Mouse (Mus musculus) urinary bladder, adult 2 months (tissue): ENCODE measurements around the gene Hsd17b13. TPM values are rescaled to one million over a fixed set of nuclear protein-coding genes. Genes with fewer than 3 reads are reported as not detected.
"Not testable (repeated sequence)": the region's sequence is repeated elsewhere in the genome, so short reads cannot be mapped to it uniquely, and the experiment has no call there.

Experiments
- DNase-seq: peaks from one replicate; pipeline ENCODE4 v3.0.0; 2022; ENCODE audit warnings: low spot score
- polyA plus RNA-seq: library from polyadenylated mRNA; depleted of rRNA; stranded (reverse); fragments of >200 nt; gene quantifications from 2 replicates; pipeline ENCODE4 v1.2.3, GENCODE M21; 2012

The Hsd17b13 gene
- polyA plus RNA-seq, 1 experiment = 1.4 TPM

DNA sequence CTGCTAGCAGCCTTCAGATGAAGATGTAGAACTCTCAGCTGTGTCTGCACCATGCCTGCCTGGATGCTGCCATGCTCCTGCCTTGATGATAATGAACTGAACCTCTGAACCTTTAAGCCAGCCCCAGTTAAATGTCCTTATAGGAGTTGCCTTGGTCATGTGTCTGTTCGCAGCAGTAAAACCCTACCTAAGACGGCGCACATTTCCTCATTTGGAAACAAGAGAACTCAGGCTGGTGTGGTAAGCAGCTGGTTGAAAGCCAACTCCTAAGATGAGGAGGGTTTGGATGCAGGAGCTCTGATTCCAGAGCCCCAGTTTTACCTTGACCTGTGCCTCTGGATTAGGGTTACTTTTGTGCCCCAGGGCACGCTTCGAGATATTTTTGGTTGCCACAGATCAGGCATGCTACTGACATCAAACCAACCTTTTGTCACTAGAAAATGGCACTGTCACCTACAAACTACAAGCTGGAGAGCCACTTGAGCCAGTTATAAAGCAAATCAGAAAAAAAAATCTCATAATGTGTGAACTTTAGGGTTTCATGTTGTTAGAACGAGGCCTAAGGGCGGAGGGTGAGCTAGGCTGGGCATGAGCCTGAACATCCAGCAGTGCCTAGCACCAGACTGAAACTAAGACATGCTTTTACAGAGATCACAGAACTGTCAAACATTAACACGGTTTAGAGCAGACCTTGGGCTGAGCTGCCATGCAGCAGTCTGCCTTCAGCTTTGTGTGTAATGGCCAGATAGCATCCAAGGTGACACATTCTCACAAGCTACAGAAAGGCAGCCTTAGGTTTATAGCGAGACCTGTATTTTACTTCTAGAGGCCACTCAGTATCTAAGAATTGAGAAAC lies 3.7 kb upstream of the Hsd17b13 start:
- no peak for DNase-seq

DNA sequence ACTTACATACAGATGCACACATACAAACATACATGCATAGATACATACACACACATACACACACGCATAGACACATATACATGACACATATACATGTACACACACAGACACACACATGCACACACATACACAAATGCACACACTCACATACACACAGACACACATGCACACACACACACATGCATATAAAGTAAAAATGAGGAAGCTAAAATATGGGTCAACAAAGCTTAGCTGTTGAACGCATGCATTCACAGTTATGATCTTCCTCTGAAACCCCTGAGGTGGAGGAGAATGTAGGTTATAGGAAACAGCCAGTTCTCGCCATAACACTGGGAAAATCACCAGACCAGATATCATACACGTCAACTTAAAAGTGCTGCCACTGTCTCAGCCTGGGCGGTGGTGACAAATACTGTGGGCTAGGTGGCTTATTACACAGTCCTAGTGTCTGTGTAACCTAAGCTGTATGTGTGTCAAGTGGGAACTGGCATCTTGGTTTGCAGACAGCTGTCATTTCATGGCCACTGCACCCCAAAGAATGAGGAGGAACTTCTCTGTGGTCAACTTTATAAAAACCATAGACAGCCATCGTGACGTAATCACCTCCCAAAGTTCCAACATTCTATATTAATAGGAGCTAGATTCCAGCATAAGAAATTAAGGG lies 829 bp upstream of the Hsd17b13 start:
- DNase-seq = no peak

DNA sequence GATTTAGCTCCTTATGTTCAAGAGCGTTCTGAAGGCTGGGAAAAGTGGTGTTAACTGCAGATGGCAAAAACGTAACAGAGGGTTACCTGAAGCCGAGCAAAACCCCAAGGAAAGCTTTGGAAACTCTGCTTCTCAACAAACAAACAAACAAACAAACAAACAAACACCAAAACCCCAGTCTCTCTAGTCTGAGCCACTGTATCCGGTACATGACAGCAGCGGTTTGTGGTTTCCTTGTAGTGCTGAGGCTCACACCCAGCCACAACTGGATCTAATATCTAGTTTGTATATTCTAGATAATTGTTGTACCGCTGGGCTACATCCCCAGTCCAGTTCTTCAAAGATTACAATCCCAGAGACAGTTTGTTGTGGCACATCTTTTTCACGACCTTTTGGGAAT lies 1.5 kb downstream of the Hsd17b13 start:
- DNase-seq = no peak

DNA sequence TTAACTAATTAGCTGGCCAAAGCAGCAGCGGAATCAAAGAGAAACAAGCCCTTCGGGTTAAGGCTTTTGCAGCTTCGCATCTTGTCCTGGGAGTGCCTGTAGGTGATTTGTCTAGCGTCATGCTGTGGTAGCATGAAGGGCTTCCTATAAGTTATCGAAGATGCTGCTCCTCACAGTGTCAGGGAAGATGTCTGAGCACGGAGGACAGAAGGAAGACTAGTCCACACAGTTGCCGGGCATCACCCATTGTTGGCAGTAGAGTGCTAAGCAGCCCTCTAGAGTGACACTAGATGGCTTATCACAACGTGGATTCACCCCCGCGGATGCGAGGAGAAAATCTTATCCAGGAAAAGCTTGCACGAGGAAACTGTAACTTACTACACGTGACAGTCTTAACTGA lies 4.4 kb downstream of the Hsd17b13 start:
- DNase-seq = no peak

DNA sequence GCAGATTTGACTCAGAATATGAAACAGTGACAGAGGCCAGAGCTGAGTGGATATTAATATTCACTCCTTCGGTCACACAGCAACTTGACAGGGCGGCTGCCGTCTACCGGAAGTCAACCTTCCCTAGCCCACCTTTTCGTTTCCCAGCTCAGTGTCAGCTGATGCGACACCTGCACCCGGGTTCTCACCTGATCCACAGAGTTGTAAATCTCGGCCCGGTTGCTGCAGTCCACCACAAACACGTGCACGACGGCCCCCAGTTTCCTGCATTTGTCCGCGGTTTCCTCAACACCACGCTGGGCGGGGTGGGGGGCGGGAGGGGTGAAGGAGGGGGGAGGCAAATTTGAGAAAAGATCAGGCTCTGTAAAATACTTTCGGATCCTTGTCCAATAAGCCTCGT lies 4.8 kb downstream of the Hsd17b13 start:
- no peak for DNase-seq

DNA sequence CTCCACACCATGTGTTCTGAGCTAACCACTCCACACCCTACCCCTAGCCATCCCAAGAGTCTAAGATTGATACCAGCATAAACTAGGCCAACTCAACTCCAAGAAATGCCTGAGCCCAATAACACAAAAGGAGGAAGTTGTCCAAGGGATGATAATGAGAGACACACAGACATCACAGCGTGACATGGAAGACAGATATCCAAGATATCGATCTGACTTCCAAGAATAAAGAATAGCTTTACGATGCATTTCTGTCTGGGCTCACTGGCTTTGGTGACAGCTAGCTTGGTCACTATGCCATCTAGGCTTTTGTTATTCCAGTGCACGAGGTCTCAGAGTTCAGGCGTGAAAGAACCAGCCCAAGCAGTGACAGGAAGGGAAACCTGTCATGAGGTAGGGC lies 6.2 kb downstream of the Hsd17b13 start:
- no peak for DNase-seq

DNA sequence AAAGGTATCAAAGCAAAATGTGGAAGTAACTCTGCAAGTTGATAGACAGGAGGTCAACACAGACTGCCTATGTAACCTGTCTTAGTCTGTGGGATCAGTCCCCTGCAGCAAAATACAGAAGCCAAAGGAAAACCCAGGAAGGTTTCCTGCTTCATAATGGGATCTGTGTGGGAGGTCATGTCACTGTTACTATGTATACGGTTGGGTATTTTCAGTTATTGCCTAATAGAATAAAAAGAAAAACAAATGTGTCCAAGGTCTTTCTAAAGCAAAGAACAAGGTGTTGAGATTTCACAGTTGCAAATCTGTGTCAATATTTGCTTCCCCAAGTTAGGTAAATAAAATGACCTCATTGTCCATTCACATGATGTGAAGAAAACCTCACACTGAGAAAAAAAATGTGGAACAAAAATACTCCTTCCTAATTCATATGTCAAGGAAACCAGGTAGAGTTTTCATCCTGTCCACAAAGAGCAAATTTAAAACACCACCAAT lies 14.2 kb downstream of the Hsd17b13 start:
- DNase-seq = no peak

DNA sequence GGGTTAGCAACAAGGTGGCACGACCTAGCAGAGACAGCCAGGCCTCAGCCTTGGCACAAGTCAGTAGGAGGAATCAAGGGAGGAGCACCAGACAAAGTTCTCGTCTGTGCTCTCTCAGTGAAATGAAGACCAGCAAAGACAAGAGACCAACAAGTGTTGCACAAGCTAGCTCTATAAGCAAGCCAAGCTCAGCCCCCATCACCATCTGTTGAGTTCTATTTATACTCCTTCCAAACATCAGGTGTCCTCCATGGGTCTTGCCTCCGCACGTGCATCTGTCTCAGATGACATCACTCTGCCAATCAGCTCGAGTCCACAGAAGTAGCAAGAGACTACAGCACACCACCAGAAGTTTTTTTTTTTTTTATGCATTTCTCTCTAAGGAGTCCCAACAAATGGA lies 22.6 kb downstream of the Hsd17b13 start:
- DNase-seq = no peak

DNA sequence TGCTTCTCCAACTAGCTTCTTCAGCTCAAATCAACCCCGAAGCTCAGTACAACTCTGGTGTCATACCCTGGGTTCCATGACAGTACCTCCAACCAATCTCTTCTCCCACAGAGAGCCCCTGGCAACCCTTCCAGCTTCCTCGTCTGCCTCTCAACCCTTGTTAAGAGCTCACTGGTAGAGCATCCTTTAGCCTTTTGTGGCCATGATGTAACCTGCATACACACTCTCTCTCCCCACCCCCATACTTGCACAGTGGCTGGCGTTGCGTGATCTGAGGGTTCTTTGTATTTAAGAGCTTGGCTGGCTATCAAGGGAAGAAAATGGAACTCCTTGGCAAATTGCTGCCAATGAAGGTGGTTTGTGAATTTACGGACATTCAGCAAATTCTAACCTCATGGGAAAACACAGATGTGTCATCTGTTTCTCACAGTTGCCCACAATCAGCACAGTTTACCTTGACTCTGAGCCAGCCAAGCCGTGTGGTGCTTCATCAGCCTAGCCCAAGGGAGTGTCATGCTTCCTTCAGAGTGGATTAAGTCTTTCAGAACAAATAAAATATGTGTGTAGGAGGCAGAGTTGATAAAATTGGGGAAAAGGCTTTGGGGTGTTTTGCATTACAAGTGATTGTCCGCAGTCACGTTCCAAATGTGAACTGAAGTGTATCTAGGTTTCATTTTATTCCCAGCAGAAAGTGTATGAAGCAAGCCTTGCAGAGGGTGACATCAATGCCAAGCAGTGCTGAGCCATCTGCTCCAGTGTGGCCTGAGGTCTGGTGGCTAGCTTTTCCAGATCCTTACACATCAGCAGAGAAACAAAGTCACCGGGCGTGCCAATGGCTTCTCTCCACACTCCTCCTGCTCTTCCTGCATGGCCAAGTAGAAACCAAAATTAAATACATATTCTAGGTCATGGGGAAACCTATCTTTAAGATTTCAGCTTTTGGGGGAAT lies 23.8 kb downstream of the Hsd17b13 start:
- DNase-seq = no peak

DNA sequence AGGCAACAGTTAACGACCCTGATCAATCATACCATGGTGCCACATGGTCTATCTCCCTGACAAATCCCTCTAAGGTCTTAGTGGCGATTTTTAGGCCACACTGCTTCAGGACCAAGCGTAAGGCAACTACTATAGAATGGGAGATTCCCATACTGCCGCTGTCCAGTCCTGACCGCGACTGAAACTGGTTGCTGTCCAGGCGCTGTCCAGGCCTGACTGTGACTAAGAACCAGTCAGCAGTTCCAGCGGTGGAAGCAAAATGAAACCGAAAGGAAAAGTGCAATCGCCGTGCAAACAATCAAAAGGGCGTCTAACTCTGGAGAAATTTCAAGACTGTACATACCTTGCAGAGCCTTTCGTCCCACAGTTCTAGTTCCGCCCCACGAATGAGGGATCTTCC lies 27.1 kb downstream of the Hsd17b13 start:
- DNase-seq = not testable (repeated sequence)

DNA sequence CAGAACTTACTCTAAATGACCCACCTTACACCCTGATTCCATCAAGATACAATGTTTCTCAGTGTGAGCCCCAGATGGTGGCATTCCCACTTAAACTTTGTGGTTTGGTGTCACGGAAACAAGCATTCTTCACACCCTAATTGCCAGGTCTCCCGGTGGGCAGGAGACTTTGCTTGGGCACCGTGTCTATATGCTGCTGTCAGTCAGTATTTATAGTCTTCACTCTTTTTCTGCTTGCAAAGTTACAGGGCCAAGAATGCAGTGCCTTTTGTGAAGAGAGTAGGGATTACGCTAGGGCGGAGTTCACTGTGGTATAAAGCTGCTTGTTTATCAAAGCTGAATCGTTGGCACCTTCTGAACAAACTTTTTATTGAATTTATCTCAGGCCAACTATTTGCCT lies 34.0 kb downstream of the Hsd17b13 start:
- DNase-seq = no peak

DNA sequence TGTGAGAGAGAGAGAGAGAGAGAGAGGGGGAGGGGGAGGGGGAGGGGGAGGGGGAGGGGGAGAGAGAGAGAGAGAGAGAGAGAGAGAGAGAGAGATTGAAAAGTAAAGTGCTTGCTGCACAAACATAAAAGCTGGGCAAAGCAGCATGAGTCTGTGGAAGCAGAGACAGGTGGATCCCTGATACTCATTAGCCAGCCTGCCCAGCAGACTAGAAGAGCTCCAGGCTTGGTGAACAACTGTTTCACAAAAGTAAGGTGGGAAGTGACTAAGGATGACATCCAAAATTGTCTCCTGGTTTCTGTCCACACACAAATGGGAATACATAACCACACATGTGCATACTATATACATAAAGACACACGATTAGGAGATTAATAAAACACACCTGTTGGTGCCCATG lies 37.4 kb downstream of the Hsd17b13 start:
- DNase-seq = no peak

DNA sequence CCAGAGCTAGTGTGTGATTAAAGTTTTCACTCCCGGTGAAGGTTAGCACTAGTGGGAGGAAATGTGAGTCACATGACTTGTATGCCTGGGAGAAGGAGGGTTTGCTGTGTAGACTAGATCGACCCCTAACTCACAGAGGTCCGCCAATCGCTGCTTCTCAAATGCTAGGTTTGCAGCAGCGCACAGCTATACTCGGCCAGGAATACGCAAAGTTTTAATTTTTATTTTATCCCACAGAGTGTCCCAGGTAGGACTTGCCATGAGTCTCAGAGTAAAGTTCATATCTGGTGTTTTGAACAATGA lies 37.9 kb downstream of the Hsd17b13 start:
- no peak for DNase-seq

DNA sequence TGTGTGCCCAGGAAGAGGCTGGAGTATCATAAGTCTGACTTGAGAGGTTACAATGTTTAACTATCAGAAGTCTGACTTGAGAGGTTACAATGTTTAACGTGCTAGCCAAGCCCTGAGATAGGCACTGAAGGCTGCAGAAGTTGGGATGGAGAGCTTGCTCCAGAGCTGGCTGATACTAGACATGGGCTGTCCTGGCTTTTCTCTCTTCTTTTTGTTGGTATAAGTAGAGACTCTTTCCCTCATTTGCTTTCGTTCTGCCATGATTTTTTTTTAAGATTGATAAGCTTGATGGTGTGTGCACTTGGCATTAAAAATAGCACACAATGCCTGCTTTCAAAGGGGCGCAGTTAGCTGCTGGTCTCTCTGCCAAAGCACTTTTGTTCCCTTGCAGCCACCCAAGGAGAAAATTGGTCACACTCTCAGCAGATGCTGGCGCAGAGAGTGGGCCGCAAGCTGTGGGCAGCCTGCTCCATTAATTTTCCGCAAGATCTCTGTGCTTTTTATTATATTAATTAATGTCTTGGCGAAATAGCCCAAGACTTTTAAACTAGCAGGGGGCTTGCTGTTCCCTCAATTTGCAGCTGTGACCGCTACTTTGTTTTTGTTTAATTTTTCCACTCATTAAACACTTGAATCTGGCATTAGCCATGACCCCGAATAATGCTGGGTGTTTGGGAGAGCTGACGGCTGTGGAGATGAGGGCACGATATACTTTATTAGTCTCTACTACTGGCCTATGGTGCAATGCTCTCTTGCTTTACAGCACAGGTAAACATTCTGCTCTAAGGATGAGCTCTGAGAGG lies 38.5 kb downstream of the Hsd17b13 start:
- no peak for DNase-seq

DNA sequence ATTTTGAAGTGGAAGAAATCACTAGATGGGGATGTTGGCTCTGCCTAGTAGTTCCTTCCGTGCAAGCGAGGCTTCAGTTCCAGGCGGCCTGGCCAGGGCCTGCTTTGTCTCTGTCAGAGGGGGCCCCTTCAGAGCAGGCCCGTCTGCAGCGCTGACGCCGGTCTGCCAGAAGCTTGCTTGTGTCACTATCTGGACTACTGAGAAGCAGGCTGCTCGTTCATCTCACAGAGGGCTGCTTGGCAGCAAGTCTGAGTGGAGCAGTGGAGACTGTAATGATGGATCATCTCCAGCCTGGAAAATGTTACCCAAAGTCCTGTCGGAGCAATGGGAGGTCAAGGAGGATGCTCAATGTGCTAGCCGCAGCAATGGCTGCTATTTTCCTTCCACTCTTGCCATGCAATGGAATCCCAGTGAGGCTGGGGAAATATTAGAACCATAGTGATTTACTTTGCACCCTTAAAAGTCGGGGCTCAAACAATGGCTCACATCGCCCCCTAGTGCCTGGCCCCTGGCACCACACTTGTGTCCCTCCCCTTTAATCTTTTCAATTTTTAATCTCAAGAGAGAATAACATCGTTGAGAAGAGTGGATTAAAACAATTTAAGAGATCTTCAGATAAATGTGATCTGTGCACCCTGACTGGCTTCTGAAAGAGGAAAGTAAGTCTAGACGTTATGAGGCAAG lies 40.2 kb downstream of the Hsd17b13 start:
- DNase-seq = no peak

DNA sequence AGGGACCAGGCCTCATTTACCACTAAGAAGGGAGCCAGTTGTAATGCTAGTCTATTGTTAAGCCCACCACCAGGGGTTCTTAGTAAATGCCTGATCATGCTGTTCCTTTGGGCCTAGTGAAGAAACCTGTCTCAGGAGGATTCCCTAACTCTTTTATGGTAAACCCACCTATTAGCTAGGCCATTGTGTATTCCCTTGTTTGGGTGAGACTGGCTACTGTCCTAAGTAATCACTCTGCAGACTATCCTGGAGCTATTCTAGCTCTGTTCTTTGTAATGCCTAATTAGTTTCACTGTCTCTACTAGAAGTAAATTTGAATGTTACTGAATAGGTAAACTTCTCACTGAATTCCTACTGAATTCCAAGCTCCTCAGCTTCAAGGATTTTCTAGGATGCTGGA lies 45.3 kb downstream of the Hsd17b13 start:
- not testable (repeated sequence) for DNase-seq

DNA sequence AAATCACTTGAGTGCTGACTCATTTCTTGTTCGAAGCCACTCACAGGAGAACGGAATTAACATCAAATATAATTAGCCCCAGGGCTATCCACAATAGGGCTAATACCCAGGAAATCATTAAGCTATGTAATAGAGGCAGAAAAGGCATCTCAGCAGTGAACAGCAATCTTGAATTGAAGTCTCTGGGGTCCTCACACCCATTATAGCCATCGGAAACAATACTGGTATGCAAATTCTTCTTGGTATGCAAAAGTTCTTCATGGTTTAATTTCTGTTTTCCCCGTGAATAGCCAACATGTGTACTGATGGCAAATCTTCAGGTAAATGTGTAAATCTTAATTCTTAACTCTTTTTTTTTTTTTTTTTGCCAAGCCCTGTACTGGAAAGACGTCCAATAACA lies 46.7 kb downstream of the Hsd17b13 start:
- DNase-seq = no peak

DNA sequence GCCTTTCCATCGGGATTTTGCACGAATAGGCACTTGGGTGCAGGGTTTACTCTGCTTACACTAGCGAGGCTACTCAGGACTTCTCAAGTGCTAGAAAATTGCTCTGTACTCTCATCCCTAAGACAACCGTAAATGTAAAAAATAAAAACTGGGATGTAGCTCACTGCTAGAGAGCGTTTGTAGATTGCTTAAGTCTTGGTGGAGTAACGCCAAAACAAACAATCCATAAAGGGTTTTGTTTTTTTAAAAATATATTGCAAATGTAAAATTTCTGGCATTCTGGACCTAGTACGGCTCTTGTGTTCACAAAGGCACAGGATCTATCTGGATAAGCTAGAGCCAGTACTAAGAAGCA lies 49.0 kb downstream of the Hsd17b13 start:
- no peak for DNase-seq

DNA sequence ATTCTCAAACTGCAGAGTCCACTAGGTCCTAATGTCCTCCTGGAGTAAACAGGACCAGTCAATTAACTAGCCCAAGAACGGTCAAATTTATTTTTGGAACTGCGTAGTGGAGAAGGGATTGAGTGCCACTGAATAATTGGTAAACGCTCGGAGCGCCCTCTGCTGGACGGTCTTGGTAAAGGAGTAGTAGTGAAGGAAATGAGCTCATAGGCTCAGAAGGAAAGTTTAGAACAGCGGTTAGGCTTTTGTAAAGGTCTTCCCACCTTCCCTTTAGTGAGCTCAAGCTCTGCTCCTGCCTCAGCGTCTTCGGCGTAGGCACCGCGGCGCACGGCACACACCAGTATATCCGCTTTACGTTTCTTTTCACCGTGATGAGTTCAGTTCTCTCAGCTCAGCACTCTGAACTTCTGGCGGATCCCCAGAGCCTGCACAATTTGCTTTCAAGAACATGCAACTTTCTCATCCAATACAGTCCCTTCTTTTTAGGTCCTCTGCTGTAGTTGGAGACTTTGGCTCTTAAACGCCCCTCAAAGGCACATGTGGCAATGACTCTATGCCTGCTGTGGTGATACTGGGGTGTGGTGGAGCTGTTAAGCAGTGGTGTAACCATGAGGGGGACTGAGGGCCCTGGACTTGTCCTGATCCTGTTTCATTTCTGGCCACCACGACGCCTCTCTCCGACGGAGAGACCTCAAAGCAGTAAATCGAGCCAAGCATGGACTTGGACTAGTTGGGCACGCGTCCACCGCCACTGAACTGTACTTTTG lies 49.6 kb downstream of the Hsd17b13 start:
- peak; percentile 90 for DNase-seq

DNA sequence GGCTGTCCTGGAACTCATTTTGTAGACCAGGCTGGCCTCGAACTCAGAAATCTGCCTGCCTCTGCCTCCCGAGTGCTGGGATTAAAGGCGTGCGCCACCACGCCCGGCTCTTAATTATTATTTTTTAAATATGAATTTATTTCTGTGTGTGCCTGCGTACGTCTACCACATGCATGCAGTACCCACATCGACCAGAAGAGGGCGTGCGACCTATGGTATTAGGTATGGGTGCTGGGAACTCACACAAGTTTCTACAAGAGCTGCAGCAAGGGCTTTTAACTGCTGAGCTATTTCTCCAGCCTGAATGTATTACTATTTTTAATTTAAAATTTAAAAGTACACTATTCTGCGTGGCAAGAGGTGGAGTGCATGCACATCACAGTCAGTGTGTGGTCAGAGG lies 50.8 kb downstream of the Hsd17b13 start:
- DNase-seq = no peak
